Mouse (Mus musculus): ENCODE results near the gene Camk1. TPM values are rescaled to one million over a fixed set of nuclear protein-coding genes. Genes with fewer than 3 reads are reported as not detected.
"Not testable (repeated sequence)": the region's sequence is repeated elsewhere in the genome, so short reads cannot be mapped to it uniquely, and the experiment has no call there.

The Camk1 gene
- polyA plus RNA-seq, 1 experiment from 2014 or later = 87.8 TPM

- Histone ChIP-seq H3K9me3 (replicated peaks; ENCODE audit: control insufficient read depth, low read length) (no peaks in the 10 kb centered on the region), H3K4me2 (ENCODE audit: low read depth, low read length) (no peak overlapping the region), H3K27ac (ENCODE audit: low read length) (no peak overlapping the region), H3K9ac (ENCODE audit: low read length) (no peak overlapping the region), H3K4me1 (ENCODE audit: control insufficient read depth, insufficient read depth, low read length) (peaks cover 21% of the 10 kb centered on the region), H3K27me3 (ENCODE audit: control insufficient read depth, insufficient read depth, low read length) (no peaks in the 10 kb centered on the region), H3K36me3 (ENCODE audit: control insufficient read depth, insufficient read depth, low read length) (no peaks in the 10 kb centered on the region), H3K4me3 (replicated peaks; ENCODE audit: low read length) (no peak overlapping the region)
- 59% methylated on average over 4 of the region's 4 CpGs for WGBS
- ATAC-seq (ENCODE audit: insufficient read depth, low FRiP score) = no peak
Measured at GRCm38 (mm10) chr6:113346897-113347296, 3.1 kb upstream of the Camk1 start.

- Histone ChIP-seq H3K4me3 (replicated peaks; ENCODE audit: low read length) (peak overlapping the region; percentile 66), H3K27ac (ENCODE audit: low read length) (peak overlapping the region; percentile 53), H3K4me1 (ENCODE audit: control insufficient read depth, insufficient read depth, low read length) (peaks cover 24% of the 10 kb centered on the region), H3K4me2 (ENCODE audit: low read depth, low read length) (peak overlapping the region; percentile 60), H3K36me3 (ENCODE audit: control insufficient read depth, insufficient read depth, low read length) (no peaks in the 10 kb centered on the region), H3K9ac (ENCODE audit: low read length) (peak overlapping the region; percentile 88), H3K27me3 (ENCODE audit: control insufficient read depth, insufficient read depth, low read length) (no peaks in the 10 kb centered on the region), H3K9me3 (replicated peaks; ENCODE audit: control insufficient read depth, low read length) (no peaks in the 10 kb centered on the region)
- WGBS = 21% methylated on average over 2 of the region's 2 CpGs
- ATAC-seq (ENCODE audit: insufficient read depth, low FRiP score) = no peak
Measured at GRCm38 (mm10) chr6:113344321-113344720, 537 bp upstream of the Camk1 start.

GRCm38 (mm10) chr6:113342297-113342696, 1.5 kb downstream of the Camk1 start:
- H3K36me3 ChIP-seq (ENCODE audit: control insufficient read depth, insufficient read depth, low read length) = peaks cover 4% of the 10 kb centered on the region; the same call in 1 of the 2 replicates
- peak overlapping the region; percentile 31; the same call in 1 of the 2 replicates for H3K27ac ChIP-seq (ENCODE audit: low read length)
- no peaks in the 10 kb centered on the region for H3K27me3 ChIP-seq (ENCODE audit: control insufficient read depth, insufficient read depth, low read length)
- 33% methylated on average over 4 of the region's 7 CpGs for WGBS
- H3K4me3 ChIP-seq (replicated peaks; ENCODE audit: low read length) = peak overlapping the region; percentile 66
- peak overlapping the region; percentile 88; the same call in 1 of the 2 replicates for H3K9ac ChIP-seq (ENCODE audit: low read length)
- H3K4me2 ChIP-seq (ENCODE audit: low read depth, low read length) = peak overlapping the region; percentile 60
- peaks cover 24% of the 10 kb centered on the region for H3K4me1 ChIP-seq (ENCODE audit: control insufficient read depth, insufficient read depth, low read length)
- ATAC-seq (ENCODE audit: insufficient read depth, low FRiP score) = no peak
- H3K9me3 ChIP-seq (replicated peaks; ENCODE audit: control insufficient read depth, low read length) = no peaks in the 10 kb centered on the region

GRCm38 (mm10) chr6:113341574-113341973, 2.2 kb downstream of the Camk1 start:
- Histone ChIP-seq H3K9ac (ENCODE audit: low read length) (no peak overlapping the region; the same call in 1 of the 2 replicates), H3K4me1 (ENCODE audit: control insufficient read depth, insufficient read depth, low read length) (peaks cover 24% of the 10 kb centered on the region), H3K27me3 (ENCODE audit: control insufficient read depth, insufficient read depth, low read length) (no peaks in the 10 kb centered on the region), H3K4me2 (ENCODE audit: low read depth, low read length) (peak overlapping the region; percentile 60; the same call in 1 of the 2 replicates), H3K27ac (ENCODE audit: low read length) (no peak overlapping the region; the same call in 1 of the 2 replicates), H3K4me3 (replicated peaks; ENCODE audit: low read length) (no peak overlapping the region), H3K36me3 (ENCODE audit: control insufficient read depth, insufficient read depth, low read length) (peaks cover 4% of the 10 kb centered on the region; the same call in 1 of the 2 replicates), H3K9me3 (replicated peaks; ENCODE audit: control insufficient read depth, low read length) (no peaks in the 10 kb centered on the region)
- WGBS = 77% methylated on average over 6 of the region's 6 CpGs
- ATAC-seq (ENCODE audit: insufficient read depth, low FRiP score) = no peak

GRCm38 (mm10) chr6:113336852-113337620, 6.7 kb downstream of the Camk1 start:
- no peak overlapping the region for H3K27ac ChIP-seq (ENCODE audit: low read length)
- no peak for ATAC-seq (ENCODE audit: insufficient read depth, low FRiP score)
- H3K4me1 ChIP-seq (ENCODE audit: control insufficient read depth, insufficient read depth, low read length) = peaks cover 10% of the 10 kb centered on the region; the same call in 1 of the 2 replicates
- no peaks in the 10 kb centered on the region for H3K27me3 ChIP-seq (ENCODE audit: control insufficient read depth, insufficient read depth, low read length)
- no peak overlapping the region for H3K4me3 ChIP-seq (replicated peaks; ENCODE audit: low read length)
- H3K9ac ChIP-seq (ENCODE audit: low read length) = no peak overlapping the region
- no peak overlapping the region for H3K4me2 ChIP-seq (ENCODE audit: low read depth, low read length)
- WGBS = 54% methylated on average over 8 of the region's 8 CpGs
- no peaks in the 10 kb centered on the region for H3K9me3 ChIP-seq (replicated peaks; ENCODE audit: control insufficient read depth, low read length)
- H3K36me3 ChIP-seq (ENCODE audit: control insufficient read depth, insufficient read depth, low read length) = peaks cover 9% of the 10 kb centered on the region

- no peak overlapping the region for H3K9ac ChIP-seq (ENCODE audit: low read length)
- no peaks in the 10 kb centered on the region for H3K9me3 ChIP-seq (replicated peaks; ENCODE audit: control insufficient read depth, low read length)
- H3K4me2 ChIP-seq (ENCODE audit: low read depth, low read length) = no peak overlapping the region
- no peaks in the 10 kb centered on the region for H3K27me3 ChIP-seq (ENCODE audit: control insufficient read depth, insufficient read depth, low read length)
- ATAC-seq (ENCODE audit: insufficient read depth, low FRiP score) = no peak
- peaks cover 5% of the 10 kb centered on the region; the same call in 1 of the 2 replicates for H3K4me1 ChIP-seq (ENCODE audit: control insufficient read depth, insufficient read depth, low read length)
- H3K4me3 ChIP-seq (replicated peaks; ENCODE audit: low read length) = no peak overlapping the region
- H3K36me3 ChIP-seq (ENCODE audit: control insufficient read depth, insufficient read depth, low read length) = peaks cover 12% of the 10 kb centered on the region
- WGBS = 66% methylated on average over 6 of the region's 6 CpGs
- no peak overlapping the region for H3K27ac ChIP-seq (ENCODE audit: low read length)
Measured at GRCm38 (mm10) chr6:113334216-113334615, 9.6 kb downstream of the Camk1 start.

GRCm38 (mm10) chr6:113333137-113333950, 10.4 kb downstream of the Camk1 start:
- no peak overlapping the region for H3K4me3 ChIP-seq (replicated peaks; ENCODE audit: low read length)
- H3K4me1 ChIP-seq (ENCODE audit: control insufficient read depth, insufficient read depth, low read length) = peaks cover 5% of the 10 kb centered on the region; the same call in 1 of the 2 replicates
- no peaks in the 10 kb centered on the region for H3K9me3 ChIP-seq (replicated peaks; ENCODE audit: control insufficient read depth, low read length)
- H3K27me3 ChIP-seq (ENCODE audit: control insufficient read depth, insufficient read depth, low read length) = no peaks in the 10 kb centered on the region
- ATAC-seq (ENCODE audit: insufficient read depth, low FRiP score) = peak; percentile 80
- no peak overlapping the region for H3K4me2 ChIP-seq (ENCODE audit: low read depth, low read length)
- 55% methylated on average over 14 of the region's 14 CpGs for WGBS
- H3K27ac ChIP-seq (ENCODE audit: low read length) = peak overlapping the region; percentile 58
- H3K36me3 ChIP-seq (ENCODE audit: control insufficient read depth, insufficient read depth, low read length) = peaks cover 9% of the 10 kb centered on the region
- H3K9ac ChIP-seq (ENCODE audit: low read length) = no peak overlapping the region

- WGBS = 71% methylated on average over 6 of the region's 6 CpGs
- H3K27ac ChIP-seq (ENCODE audit: low read length) = peak overlapping the region; percentile 58; the same call in 1 of the 2 replicates
- not testable (repeated sequence) for H3K4me1 ChIP-seq (ENCODE audit: control insufficient read depth, insufficient read depth, low read length); H3K9ac ChIP-seq (ENCODE audit: low read length); H3K4me2 ChIP-seq (ENCODE audit: low read depth, low read length); H3K36me3 ChIP-seq (ENCODE audit: control insufficient read depth, insufficient read depth, low read length); H3K4me3 ChIP-seq (replicated peaks; ENCODE audit: low read length); ATAC-seq (ENCODE audit: insufficient read depth, low FRiP score); H3K9me3 ChIP-seq (replicated peaks; ENCODE audit: control insufficient read depth, low read length); H3K27me3 ChIP-seq (ENCODE audit: control insufficient read depth, insufficient read depth, low read length)
Measured at GRCm38 (mm10) chr6:113332734-113333133, 11.1 kb downstream of the Camk1 start.

GRCm38 (mm10) chr6:113331721-113332120, 12.1 kb downstream of the Camk1 start:
- H3K27ac ChIP-seq (ENCODE audit: low read length) = no peak overlapping the region
- ATAC-seq (ENCODE audit: insufficient read depth, low FRiP score) = no peak
- no peaks in the 10 kb centered on the region for H3K9me3 ChIP-seq (replicated peaks; ENCODE audit: control insufficient read depth, low read length)
- H3K4me3 ChIP-seq (replicated peaks; ENCODE audit: low read length) = no peak overlapping the region
- H3K36me3 ChIP-seq (ENCODE audit: control insufficient read depth, insufficient read depth, low read length) = peaks cover 9% of the 10 kb centered on the region
- 86% methylated on average over 11 of the region's 11 CpGs for WGBS
- no peaks in the 10 kb centered on the region for H3K27me3 ChIP-seq (ENCODE audit: control insufficient read depth, insufficient read depth, low read length)
- no peak overlapping the region for H3K9ac ChIP-seq (ENCODE audit: low read length)
- peaks cover 8% of the 10 kb centered on the region; the same call in 1 of the 2 replicates for H3K4me1 ChIP-seq (ENCODE audit: control insufficient read depth, insufficient read depth, low read length)
- H3K4me2 ChIP-seq (ENCODE audit: low read depth, low read length) = no peak overlapping the region
